In the genomic region with DNA sequence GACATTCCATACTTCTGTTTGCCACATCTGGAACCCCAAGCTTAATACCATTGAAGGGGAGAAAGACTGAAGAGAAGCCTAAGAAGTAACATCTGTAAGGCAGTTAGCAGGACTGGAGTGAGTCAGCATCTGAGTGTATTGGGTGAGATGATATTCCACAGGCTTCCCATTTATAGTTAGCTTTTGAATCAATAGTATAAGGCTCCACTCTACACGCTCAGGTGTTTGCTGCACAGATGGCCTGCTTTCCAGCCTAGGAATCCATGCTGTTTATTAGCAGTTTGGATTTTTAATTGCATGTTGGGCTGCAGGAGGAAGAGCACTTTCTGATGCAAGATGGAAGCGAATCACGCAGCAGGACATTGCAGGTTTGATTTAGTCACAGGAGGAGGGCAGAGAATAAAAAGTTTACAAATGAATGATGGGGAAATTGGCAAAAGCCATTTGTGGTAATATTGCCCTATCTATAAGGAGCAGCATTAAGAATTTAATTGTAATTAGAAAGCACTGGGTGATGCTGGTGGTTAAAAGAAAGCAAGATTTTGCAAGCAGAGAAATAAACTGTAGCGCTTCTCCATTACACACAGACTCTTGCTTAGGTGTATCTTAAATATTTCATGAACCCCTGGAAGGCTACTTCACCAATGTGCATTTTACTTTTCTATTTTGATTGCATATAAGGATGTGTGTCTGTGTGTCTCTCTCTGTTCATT, we compare ENCODE assay signal across 12 mouse cellular contexts.
"Had no signal": no experiment of that assay in that cellular context is flagged by ENCODE, and none has a peak within 500 bp of the region (broad histone marks: within the 10 kb centered on the region; RNA-seq: fewer than 3 reads in every experiment).

No protein-coding gene starts in this region.

- DNase-seq: kidney, postnatal 25 days; layer of hippocampus, adult 9-11 months; lung, adult 2 months; lung, postnatal 36 days; midbrain, embryonic 14.5 days; thymus, postnatal 4 days had no signal

- H3K27me3 ChIP-seq: kidney, embryonic 15.5 days; liver, embryonic 15.5 days had no signal

- H3K4me1 ChIP-seq: kidney, embryonic 15.5 days; limb, embryonic 10.5 days; liver, embryonic 15.5 days had no signal

- H3K4me3 ChIP-seq: kidney, embryonic 15.5 days; limb, embryonic 10.5 days; liver, embryonic 15.5 days had no signal

- H3K9ac ChIP-seq: kidney, embryonic 15.5 days; liver, embryonic 15.5 days had no signal

- H3K4me2 ChIP-seq: kidney, embryonic 15.5 days; liver, embryonic 11.5 days; liver, embryonic 15.5 days had no signal

- H3K27ac ChIP-seq: kidney, embryonic 15.5 days; limb, embryonic 10.5 days; liver, embryonic 15.5 days; stomach, postnatal 0 days had no signal

- ATAC-seq: lung, postnatal 0 days had no signal

- H3K36me3 ChIP-seq: kidney, embryonic 15.5 days; limb, embryonic 10.5 days; liver, embryonic 15.5 days had no signal

- H3K9me3 ChIP-seq: kidney, embryonic 15.5 days; limb, embryonic 10.5 days; liver, embryonic 15.5 days had no signal
